Mouse (Mus musculus) neural tube, embryonic 13.5 days (tissue): ENCODE data around the gene Arl15. TPM values are rescaled to one million over a fixed set of nuclear protein-coding genes. Genes with fewer than 3 reads are reported as not detected.

ENCODE experiments used
- ATAC-seq: fragments of 200-750 bp; cut with Nextera tagmentation; 2 replicates; pipeline ENCODE4 v1.8.0; 2017; ENCODE audit warnings: low read depth, mild to moderate bottlenecking, moderate TSS enrichment, moderate library complexity
- H3K27ac ChIP-seq: fragments of 300-500 bp; sonication (generic); replicated peaks from 2 replicates; pipeline ENCODE4 v1.5.1; 2015; ENCODE audit warnings: moderate library complexity, mild to moderate bottlenecking, inconsistent platforms
- H3K27me3 ChIP-seq: fragments of 300-500 bp; sonication (generic); 2 replicates; pipeline ENCODE4 v1.6.1; 2015; ENCODE audit warnings: mild to moderate bottlenecking, inconsistent platforms
- H3K36me3 ChIP-seq: fragments of 300-500 bp; sonication (generic); 2 replicates; pipeline ENCODE4 v1.6.1; 2015; ENCODE audit warnings: mild to moderate bottlenecking, inconsistent platforms
- H3K4me1 ChIP-seq: fragments of 300-500 bp; sonication (generic); replicated peaks from 2 replicates; pipeline ENCODE4 v1.6.1; 2015; ENCODE audit warnings: inconsistent platforms
- H3K4me2 ChIP-seq: fragments of 300-500 bp; sonication (generic); 2 replicates; pipeline ENCODE4 v1.6.1; 2015; ENCODE audit warnings: inconsistent platforms, mild to moderate bottlenecking, moderate library complexity
- H3K4me3 ChIP-seq: fragments of 300-500 bp; sonication (generic); 2 replicates; pipeline ENCODE4 v1.5.1; 2015; ENCODE audit warnings: mild to moderate bottlenecking, inconsistent platforms
- H3K9ac ChIP-seq: fragments of 300-500 bp; sonication (generic); 2 replicates; pipeline ENCODE4 v1.6.1; 2015; ENCODE audit warnings: moderate library complexity, mild to moderate bottlenecking, inconsistent platforms
- H3K9me3 ChIP-seq: fragments of 300-500 bp; sonication (generic); 2 replicates; pipeline ENCODE4 v1.6.1; 2016; ENCODE audit warnings: inconsistent platforms
- WGBS: fragments of 180-500 bp; shearing (Covaris S2); methylation state at CpG from one replicate; pipeline ENCODE4 v1.1.7; 2015; 5-methylcytosine and 5-hydroxymethylcytosine counted together
- polyA plus RNA-seq: library from polyadenylated mRNA; unstranded; fragments of >200 nt; fragmentation: Nextera tagmentation; extraction: Ambion mirVana; gene quantifications from 2 replicates; pipeline ENCODE4 v1.2.1, GENCODE M21; 2015

The Arl15 gene
- polyA plus RNA-seq: 14.8 and 16.9 TPM in 2 replicates

- H3K27me3 ChIP-seq: no peaks in the 10 kb centered on the region
- peaks cover 24% of the 10 kb centered on the region for H3K4me1 ChIP-seq
- H3K27ac ChIP-seq: peak within 1 kb of the TSS; percentile 93
- H3K36me3 ChIP-seq: no peaks in the 10 kb centered on the region
- H3K4me2 ChIP-seq: peak within 1 kb of the TSS; percentile 72
- H3K9ac ChIP-seq: peak within 1 kb of the TSS; percentile 93
- no peaks in the 10 kb centered on the region for H3K9me3 ChIP-seq
- H3K4me3 ChIP-seq: peak within 1 kb of the TSS; percentile 70
- peak; percentile 99 for ATAC-seq
- under 1% methylated on average over 49 of the region's 49 CpGs for WGBS
Observed at GRCm38 (mm10) chr13:113794039-113794704, at the start of gene Arl15. Gene Arl15, plus strand, starts transcription at chr13:113794505.

DNA sequence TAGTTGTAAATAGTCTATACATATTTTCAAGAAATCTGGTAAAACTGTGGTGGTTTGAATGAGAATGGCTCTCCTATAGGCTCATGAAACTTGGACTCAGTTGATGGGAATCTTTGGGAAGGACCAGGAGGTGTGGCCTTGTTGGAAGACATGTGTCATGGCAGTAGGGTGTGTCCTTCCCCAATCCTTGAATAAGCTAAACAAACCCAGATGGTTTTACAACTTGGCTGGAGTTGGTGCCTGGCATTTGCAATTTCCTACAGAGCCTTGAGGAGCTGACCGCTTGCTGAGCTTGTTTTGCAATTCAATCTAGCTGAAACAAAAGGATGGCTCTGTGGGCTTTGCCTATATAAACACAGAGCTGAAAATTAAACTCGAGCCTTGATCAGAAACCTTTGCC is 49.0 kb upstream of the Arl15 start:
- Histone ChIP-seq H3K36me3 (no peaks in the 10 kb centered on the region), H3K4me3 (no peak overlapping the region), H3K9ac (no peak overlapping the region), H3K4me2 (no peak overlapping the region), H3K27ac (no peak overlapping the region), H3K4me1 (no peaks in the 10 kb centered on the region), H3K9me3 (no peaks in the 10 kb centered on the region), H3K27me3 (no peaks in the 10 kb centered on the region)
- no peak for ATAC-seq
- WGBS: 43% methylated on average over 2 of the region's 2 CpGs

DNA sequence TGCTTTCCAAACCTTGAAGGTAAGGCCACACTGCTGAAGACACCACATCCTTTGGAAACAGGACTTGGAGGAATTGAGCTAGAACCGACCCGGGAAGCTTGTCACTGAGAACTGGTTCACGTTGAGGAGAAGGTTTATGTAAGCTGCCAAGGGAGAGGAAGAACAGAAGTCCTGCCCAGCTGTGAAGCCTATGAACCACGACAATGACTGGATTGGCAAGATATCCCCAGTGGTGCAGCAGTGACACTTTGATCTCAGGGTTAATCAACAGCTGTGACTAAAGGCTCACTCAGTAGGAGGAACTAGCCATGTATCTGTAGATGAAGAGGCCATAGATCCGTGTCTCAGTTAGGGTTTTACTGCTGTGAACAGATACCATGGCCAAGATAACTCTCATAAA is 43.5 kb upstream of the Arl15 start:
- 70% methylated on average over 5 of the region's 5 CpGs for WGBS

DNA sequence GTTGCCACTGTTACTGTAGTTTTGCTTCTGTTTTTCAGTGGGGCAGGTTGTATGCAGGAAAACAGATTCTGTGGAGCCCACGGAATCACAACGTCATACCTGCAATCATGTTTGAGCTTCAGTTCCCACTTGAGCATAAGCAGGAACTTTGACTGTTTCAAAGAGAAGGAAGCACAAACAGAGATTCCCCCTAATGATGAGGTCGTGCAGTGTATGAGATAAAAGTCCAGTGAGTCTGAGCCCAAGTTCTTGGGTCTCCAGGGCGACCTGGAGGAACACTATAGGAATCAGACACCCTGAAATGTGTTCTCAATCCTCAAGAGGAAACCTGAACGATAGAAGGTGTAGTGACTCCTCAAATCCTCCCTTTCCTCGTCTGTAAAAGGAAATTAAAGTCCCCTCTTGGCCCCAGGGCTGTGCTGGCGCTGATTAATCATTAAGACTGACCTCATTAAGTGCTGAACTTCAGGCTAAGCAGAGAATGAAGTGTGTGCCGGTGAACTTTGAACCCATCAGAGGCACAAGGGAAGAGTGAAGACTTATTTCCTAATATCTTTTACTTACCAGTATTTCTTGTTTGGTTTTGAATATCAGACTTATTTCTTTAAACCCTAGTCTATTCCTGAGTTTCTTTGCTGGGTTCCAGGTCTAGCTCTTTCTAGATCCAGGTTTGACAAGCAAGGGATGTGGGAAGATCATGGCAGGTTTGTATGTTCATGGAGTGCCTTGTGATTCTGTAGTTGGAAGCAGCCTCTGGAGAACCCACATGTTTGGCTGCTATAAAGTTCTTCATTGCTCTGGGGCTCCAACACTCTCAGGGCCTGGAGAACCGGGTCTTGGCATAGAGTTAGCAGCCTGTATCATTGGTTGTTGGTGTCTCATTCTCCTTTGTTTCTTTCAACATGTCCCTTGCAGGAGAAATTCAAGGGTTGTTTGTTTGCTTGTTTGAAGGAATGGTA is 39.3 kb upstream of the Arl15 start:
- Histone ChIP-seq H3K36me3 (no peaks in the 10 kb centered on the region), H3K9ac (no peak overlapping the region), H3K4me1 (no peaks in the 10 kb centered on the region), H3K4me3 (no peak overlapping the region), H3K27me3 (no peaks in the 10 kb centered on the region), H3K4me2 (no peak overlapping the region), H3K9me3 (no peaks in the 10 kb centered on the region), H3K27ac (no peak overlapping the region)
- 71% methylated on average over 9 of the region's 9 CpGs for WGBS
- no peak for ATAC-seq

More for the DNA sequence above, 43.5 kb upstream of the Arl15 start:
- H3K9ac ChIP-seq: no peak overlapping the region
- H3K36me3 ChIP-seq: no peaks in the 10 kb centered on the region
- no peak overlapping the region for H3K27ac ChIP-seq
- H3K4me1 ChIP-seq: no peaks in the 10 kb centered on the region
- no peak for ATAC-seq
- no peak overlapping the region for H3K4me3 ChIP-seq
- H3K4me2 ChIP-seq: no peak overlapping the region
- H3K9me3 ChIP-seq: no peaks in the 10 kb centered on the region
- H3K27me3 ChIP-seq: no peaks in the 10 kb centered on the region

- 28% methylated on average over 6 of the region's 6 CpGs for WGBS
Observed at GRCm38 (mm10) chr13:113755779-113756178, 38.5 kb upstream of the Arl15 start.

DNA sequence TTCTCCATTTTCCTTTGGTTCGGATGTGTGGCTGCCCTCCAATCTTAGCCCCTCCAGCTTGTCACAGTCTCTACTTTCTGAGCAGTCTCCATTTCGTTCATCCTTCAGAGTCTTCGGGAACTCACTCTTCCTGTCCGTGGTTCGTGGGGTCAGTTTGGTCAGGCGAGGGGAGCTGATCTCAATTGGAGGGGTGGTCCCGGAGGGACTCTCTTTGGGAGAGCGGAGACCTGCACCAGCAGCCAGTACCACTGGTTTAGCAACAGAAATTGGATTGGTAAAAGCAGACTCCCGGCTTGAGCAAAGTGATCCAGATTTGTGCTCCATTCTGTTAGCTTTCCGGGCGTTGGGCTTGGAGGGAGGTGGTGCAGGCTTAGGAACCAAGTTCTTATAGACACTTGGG is 32.6 kb upstream of the Arl15 start:
- Histone ChIP-seq H3K4me1 (no peaks in the 10 kb centered on the region), H3K9ac (no peak overlapping the region), H3K9me3 (no peaks in the 10 kb centered on the region), H3K4me2 (no peak overlapping the region), H3K36me3 (no peaks in the 10 kb centered on the region), H3K27ac (no peak overlapping the region), H3K27me3 (no peaks in the 10 kb centered on the region), H3K4me3 (no peak overlapping the region)
- ATAC-seq: no peak
- WGBS: 94% methylated on average over 11 of the region's 11 CpGs

More at GRCm38 (mm10) chr13:113755779-113756178, 38.5 kb upstream of the Arl15 start:
- Histone ChIP-seq H3K36me3 (no peaks in the 10 kb centered on the region), H3K9me3 (no peaks in the 10 kb centered on the region), H3K27ac (no peak overlapping the region), H3K4me2 (no peak overlapping the region), H3K4me1 (no peaks in the 10 kb centered on the region), H3K27me3 (no peaks in the 10 kb centered on the region), H3K9ac (no peak overlapping the region), H3K4me3 (no peak overlapping the region)
- ATAC-seq: no peak

- Histone ChIP-seq H3K9me3 (no peaks in the 10 kb centered on the region), H3K4me3 (no peak overlapping the region), H3K27ac (no peak overlapping the region), H3K36me3 (no peaks in the 10 kb centered on the region), H3K4me2 (no peak overlapping the region), H3K4me1 (no peaks in the 10 kb centered on the region), H3K9ac (no peak overlapping the region), H3K27me3 (no peaks in the 10 kb centered on the region)
- WGBS: 89% methylated on average over 14 of the region's 14 CpGs
- no peak for ATAC-seq
Observed at GRCm38 (mm10) chr13:113762766-113763516, 31.4 kb upstream of the Arl15 start.

GRCm38 (mm10) chr13:113765411-113765810 is 28.9 kb upstream of the Arl15 start:
- H3K27ac ChIP-seq: no peak overlapping the region
- H3K36me3 ChIP-seq: no peaks in the 10 kb centered on the region
- 55% methylated on average over 3 of the region's 3 CpGs for WGBS
- ATAC-seq: no peak
- H3K4me3 ChIP-seq: no peak overlapping the region
- no peaks in the 10 kb centered on the region for H3K27me3 ChIP-seq
- no peaks in the 10 kb centered on the region for H3K9me3 ChIP-seq
- no peak overlapping the region for H3K4me2 ChIP-seq
- no peak overlapping the region for H3K9ac ChIP-seq
- H3K4me1 ChIP-seq: no peaks in the 10 kb centered on the region

GRCm38 (mm10) chr13:113769829-113770228 is 24.5 kb upstream of the Arl15 start:
- no peaks in the 10 kb centered on the region for H3K27me3 ChIP-seq
- H3K4me1 ChIP-seq: no peaks in the 10 kb centered on the region
- no peak overlapping the region for H3K27ac ChIP-seq
- no peak overlapping the region for H3K4me3 ChIP-seq
- H3K9me3 ChIP-seq: no peaks in the 10 kb centered on the region
- ATAC-seq: no peak
- H3K4me2 ChIP-seq: no peak overlapping the region
- no peaks in the 10 kb centered on the region for H3K36me3 ChIP-seq
- 89% methylated on average over 3 of the region's 3 CpGs for WGBS
- no peak overlapping the region for H3K9ac ChIP-seq

GRCm38 (mm10) chr13:113770340-113770739 is 24.0 kb upstream of the Arl15 start:
- no peak overlapping the region for H3K4me2 ChIP-seq
- no peak for ATAC-seq
- 97% methylated on average over 5 of the region's 5 CpGs for WGBS
- no peak overlapping the region for H3K27ac ChIP-seq
- no peaks in the 10 kb centered on the region for H3K27me3 ChIP-seq
- no peaks in the 10 kb centered on the region for H3K36me3 ChIP-seq
- H3K9ac ChIP-seq: no peak overlapping the region
- H3K4me1 ChIP-seq: no peaks in the 10 kb centered on the region
- no peaks in the 10 kb centered on the region for H3K9me3 ChIP-seq
- H3K4me3 ChIP-seq: no peak overlapping the region

DNA sequence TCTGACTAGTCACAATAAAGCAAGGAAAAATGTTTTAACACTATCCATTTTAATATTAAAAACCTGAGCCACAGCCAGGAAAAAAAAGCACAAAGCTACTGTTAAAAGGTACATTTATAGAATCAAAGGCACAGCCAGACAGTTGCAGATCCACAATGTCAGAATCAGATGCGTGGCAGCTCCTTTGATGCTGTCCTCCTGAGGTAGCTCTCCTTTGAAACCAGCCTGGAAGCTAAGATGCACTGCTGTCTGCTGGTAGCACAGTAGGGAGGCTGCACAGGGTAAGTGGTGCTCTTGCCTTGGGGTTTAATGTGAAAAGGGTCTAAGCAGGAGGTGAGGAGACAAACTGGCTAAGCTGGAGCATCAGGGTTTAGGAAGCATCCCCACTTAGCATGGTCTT is 23.0 kb upstream of the Arl15 start:
- Histone ChIP-seq H3K9me3 (no peaks in the 10 kb centered on the region), H3K9ac (no peak overlapping the region), H3K36me3 (no peaks in the 10 kb centered on the region), H3K27ac (no peak overlapping the region), H3K27me3 (no peaks in the 10 kb centered on the region), H3K4me2 (no peak overlapping the region), H3K4me3 (no peak overlapping the region), H3K4me1 (no peaks in the 10 kb centered on the region)
- ATAC-seq: no peak
- 37% methylated on average over 1 of the region's 1 CpGs for WGBS

GRCm38 (mm10) chr13:113774799-113775198 is 19.5 kb upstream of the Arl15 start:
- H3K27ac ChIP-seq: no peak overlapping the region
- no peaks in the 10 kb centered on the region for H3K27me3 ChIP-seq
- no peaks in the 10 kb centered on the region for H3K36me3 ChIP-seq
- 89% methylated on average over 8 of the region's 8 CpGs for WGBS
- H3K9me3 ChIP-seq: no peaks in the 10 kb centered on the region
- H3K4me1 ChIP-seq: no peaks in the 10 kb centered on the region
- no peak overlapping the region for H3K4me2 ChIP-seq
- no peak overlapping the region for H3K9ac ChIP-seq
- no peak for ATAC-seq
- no peak overlapping the region for H3K4me3 ChIP-seq
